Comparison of ENCODE assay signal across 12 mouse cellular contexts in the genomic region with DNA sequence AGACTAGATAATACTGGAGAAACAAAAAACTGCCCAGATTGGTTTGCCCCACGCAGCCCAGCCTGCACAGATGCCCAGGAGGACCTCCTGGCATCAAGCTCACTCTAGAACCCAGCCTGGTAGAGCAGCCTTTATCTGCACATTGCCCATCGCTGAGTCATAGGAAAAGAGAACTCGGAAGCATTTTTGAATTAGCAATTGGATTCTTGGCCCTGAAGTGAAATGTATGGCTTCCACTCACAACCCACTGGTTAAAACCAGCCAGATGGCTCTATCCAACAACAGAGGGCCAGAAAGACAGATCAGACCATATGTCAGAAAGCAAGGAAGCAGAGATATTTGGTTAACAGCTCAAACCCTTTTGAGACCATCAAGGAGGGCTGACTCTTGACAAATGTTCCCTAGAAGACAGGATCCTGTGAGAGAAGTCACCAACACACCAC. TPM values are rescaled to one million over a fixed set of nuclear protein-coding genes. Genes with fewer than 3 reads are reported as not detected.
DNase-seq lines count a peak whose midpoint lies in the region; ATAC-seq and TF ChIP-seq lines count a peak whose summit lies in the region.
"Had no signal": no experiment of that assay in that cellular context is flagged by ENCODE, and none has a peak within 500 bp of the region (broad histone marks: within the 10 kb centered on the region; RNA-seq: fewer than 3 reads in every experiment).

No protein-coding gene starts in this region.

- H3ac ChIP-seq in myocyte (ENCODE audit: control insufficient read depth, insufficient read length), result no peak overlapping the region

- no peak overlapping the region for H3K4me3 ChIP-seq in limb, embryonic 12.5 days (replicated peaks)
- H3K4me3 ChIP-seq in limb, embryonic 10.5 days, result no peak overlapping the region
- no peak overlapping the region for H3K4me3 ChIP-seq in myocyte
- no peak overlapping the region for H3K4me3 ChIP-seq in thymus, adult 2 months (ENCODE audit: control insufficient read depth, insufficient read depth, low read length)
- H3K4me3 ChIP-seq in neural tube, embryonic 15.5 days (replicated peaks), result no peak overlapping the region
- H3K4me3 ChIP-seq: liver, embryonic 13.5 days had no signal

- H3K9ac ChIP-seq in limb, embryonic 12.5 days (replicated peaks), result no peak overlapping the region
- no peak overlapping the region for H3K9ac ChIP-seq in neural tube, embryonic 15.5 days (replicated peaks)
- H3K9ac ChIP-seq: liver, embryonic 13.5 days had no signal

- H3K36me3 ChIP-seq in limb, embryonic 12.5 days, result no peaks in the 10 kb centered on the region
- no peaks in the 10 kb centered on the region for H3K36me3 ChIP-seq in limb, embryonic 10.5 days
- H3K36me3 ChIP-seq in myocyte (ENCODE audit: control insufficient read depth, insufficient read depth), result no peaks in the 10 kb centered on the region
- H3K36me3 ChIP-seq in thymus, adult 2 months (ENCODE audit: control insufficient read depth, insufficient read depth, low read length), result no peaks in the 10 kb centered on the region
- H3K36me3 ChIP-seq in neural tube, embryonic 15.5 days, result no peaks in the 10 kb centered on the region
- H3K36me3 ChIP-seq: liver, embryonic 13.5 days had no signal

- no peak for ATAC-seq in limb, embryonic 12.5 days (ENCODE audit: insufficient number of reproducible peaks, insufficient read depth, low FRiP score, low TSS enrichment, low read depth)
- ATAC-seq in neural tube, embryonic 15.5 days (ENCODE audit: low FRiP score), result no peak

- no peak for TF ChIP-seq POLR2A in myocyte (IDR thresholded peaks at IDR 0.05; ENCODE audit: insufficient read length, low read depth)
- no peak for TF ChIP-seq POLR2A in thymus, adult 2 months (IDR thresholded peaks at IDR 0.05; ENCODE audit: control insufficient read depth, extremely low read depth, insufficient read depth, low read length, poor library complexity)

- WGBS in limb, embryonic 12.5 days, result 86% methylated on average over 3 of the region's 3 CpGs
- WGBS in limb, embryonic 10.5 days, result 94% methylated on average over 3 of the region's 3 CpGs
- WGBS in thymus, adult 2 months, result 90% methylated on average over 3 of the region's 3 CpGs
- whole genome bisulfite sequencing in neural tube, embryonic 15.5 days, result 91% methylated on average over 3 of the region's 3 CpGs

- H3K4me2 ChIP-seq in limb, embryonic 12.5 days, result no peak overlapping the region
- H3K4me2 ChIP-seq in myocyte (ENCODE audit: low read depth), result peak overlapping the region; percentile 1
- H3K4me2 ChIP-seq in neural tube, embryonic 15.5 days, result no peak overlapping the region
- H3K4me2 ChIP-seq: liver, embryonic 13.5 days had no signal

- TF ChIP-seq CTCF in thymus, adult 2 months (IDR thresholded peaks at IDR 0.05; ENCODE audit: borderline replicate concordance, control insufficient read depth, extremely low read depth, insufficient read depth, low read length, poor library complexity), result no peak

- peaks cover 17% of the 10 kb centered on the region for H3K4me1 ChIP-seq in limb, embryonic 12.5 days (replicated peaks)
- H3K4me1 ChIP-seq in limb, embryonic 10.5 days, result peaks cover 25% of the 10 kb centered on the region
- no peaks in the 10 kb centered on the region for H3K4me1 ChIP-seq in thymus, adult 2 months (replicated peaks; ENCODE audit: control insufficient read depth, insufficient read depth, low read length)
- peaks cover 18% of the 10 kb centered on the region for H3K4me1 ChIP-seq in neural tube, embryonic 15.5 days

- H3K79me2 ChIP-seq in myocyte (ENCODE audit: control insufficient read depth, insufficient read depth), result no peaks in the 10 kb centered on the region

- peak overlapping the region; percentile 31; the same call in 1 of the 2 replicates for H3K27ac ChIP-seq in limb, embryonic 12.5 days
- no peak overlapping the region for H3K27ac ChIP-seq in limb, embryonic 10.5 days
- H3K27ac ChIP-seq in thymus, adult 2 months (ENCODE audit: control insufficient read depth, insufficient read depth, low read length), result no peak overlapping the region
- no peak overlapping the region for H3K27ac ChIP-seq in neural tube, embryonic 15.5 days (replicated peaks)
- H3K27ac ChIP-seq: liver, embryonic 13.5 days had no signal

- peaks cover 6% of the 10 kb centered on the region; the same call in 1 of the 2 replicates for H3K27me3 ChIP-seq in limb, embryonic 12.5 days
- H3K27me3 ChIP-seq in limb, embryonic 10.5 days (ENCODE audit: low read depth, poor library complexity, severe bottlenecking), result peaks cover 13% of the 10 kb centered on the region
- H3K27me3 ChIP-seq in myocyte (ENCODE audit: control insufficient read depth, insufficient read depth, insufficient read length), result no peaks in the 10 kb centered on the region
- H3K27me3 ChIP-seq in thymus, adult 2 months (ENCODE audit: control insufficient read depth, insufficient read depth, low read length), result no peaks in the 10 kb centered on the region
- peaks cover 19% of the 10 kb centered on the region; the same call in 1 of the 2 replicates for H3K27me3 ChIP-seq in neural tube, embryonic 15.5 days (replicated peaks)
- H3K27me3 ChIP-seq: liver, embryonic 13.5 days had no signal

- H3K9me3 ChIP-seq in limb, embryonic 12.5 days, result no peaks in the 10 kb centered on the region
- no peaks in the 10 kb centered on the region for H3K9me3 ChIP-seq in limb, embryonic 10.5 days (replicated peaks)
- H3K9me3 ChIP-seq in neural tube, embryonic 15.5 days (replicated peaks), result no peaks in the 10 kb centered on the region
- H3K9me3 ChIP-seq: liver, embryonic 13.5 days had no signal

- peak; percentile 65 to 76 for DNase-seq in frontal cortex, adult 2 months (ENCODE audit: extremely low spot score in 1 of 2, low spot score in 1 of 2)
- DNase-seq in frontal cortex, postnatal 14 days (ENCODE audit: low spot score in 2 of 2), result no peak
- DNase-seq in limb, embryonic 10.5 days (ENCODE audit: low spot score), result no peak
- peak; percentile 65 to 66 for DNase-seq in cerebellum, postnatal 10 days
- DNase-seq in thymus, adult 2 months, result no peak
- DNase-seq: heart, postnatal 14 days; kidney, adult 2 months; liver, embryonic 13.5 days; thymus, postnatal 14 days had no signal

TF ChIP-seq in myocyte, 11 proteins besides CTCF, POLR2A, EP300 and RAD21:
- peak in 1 of 3 experiments; percentile 7 for TF ChIP-seq MYOG (IDR thresholded peaks at IDR 0.05; ENCODE audit: control insufficient read depth in 1 of 3, insufficient read depth in 1 of 3, insufficient read length in 2 of 3, low read depth in 2 of 3)
- TF ChIP-seq MAX (IDR thresholded peaks at IDR 0.05; ENCODE audit: low read depth), result no peak

RNA-seq across cellular contexts. Expression of a gene that starts 25.5 kb away (rescaled TPM):
- polyA plus RNA-seq in frontal cortex, adult 2 months (2012; rRNA removed), result 78.3 and 79.7 TPM in 2 replicates
- 74.6 and 89.2 TPM in 2 replicates for polyA plus RNA-seq in limb, embryonic 12.5 days (2016; fragmentation: Nextera tagmentation; extraction: Ambion mirVana)
- 45.9 and 59.0 TPM in 2 replicates for polyA plus RNA-seq in limb, embryonic 10.5 days (2016; fragmentation: Nextera tagmentation; extraction: Ambion mirVana)
- 65.0 TPM for polyA plus RNA-seq in myocyte (2012; fragmentation: generic; extraction: Trizol)
- polyA plus RNA-seq in thymus, adult 2 months (2012; rRNA removed), result 179 and 182 TPM in 2 replicates
- 15.7 and 25.4 TPM in 2 replicates for polyA plus RNA-seq in neural tube, embryonic 15.5 days (2015; fragmentation: Nextera tagmentation; extraction: Ambion mirVana)

RNA-seq across cellular contexts. Expression of a gene that starts 47.5 kb away (rescaled TPM):
- 0.14 and 0.25 TPM in 2 replicates for polyA plus RNA-seq in frontal cortex, adult 2 months (2012; rRNA removed)
- 0.15 and 1.1 TPM in 2 replicates for polyA plus RNA-seq in limb, embryonic 12.5 days (2016; fragmentation: Nextera tagmentation; extraction: Ambion mirVana)
- polyA plus RNA-seq in limb, embryonic 10.5 days (2016; fragmentation: Nextera tagmentation; extraction: Ambion mirVana), result 0.05 and 0.06 TPM in 2 replicates
- polyA plus RNA-seq in myocyte (2012; fragmentation: generic; extraction: Trizol), result 33.3 TPM
- polyA plus RNA-seq in thymus, adult 2 months (2012; rRNA removed), result 0.97 and 1.3 TPM in 2 replicates
- 19.2 and 22.4 TPM in 2 replicates for polyA plus RNA-seq in neural tube, embryonic 15.5 days (2015; fragmentation: Nextera tagmentation; extraction: Ambion mirVana)

RNA-seq across cellular contexts. Expression of a gene that starts 51.9 kb away (rescaled TPM):
- polyA plus RNA-seq in frontal cortex, adult 2 months (2012; rRNA removed), result 9.5 and 10.7 TPM in 2 replicates
- polyA plus RNA-seq in limb, embryonic 12.5 days (2016; fragmentation: Nextera tagmentation; extraction: Ambion mirVana), result 22.9 TPM in 2 replicates
- 19.3 and 23.6 TPM in 2 replicates for polyA plus RNA-seq in limb, embryonic 10.5 days (2016; fragmentation: Nextera tagmentation; extraction: Ambion mirVana)
- polyA plus RNA-seq in myocyte (2012; fragmentation: generic; extraction: Trizol), result 6.3 TPM
- polyA plus RNA-seq in thymus, adult 2 months (2012; rRNA removed), result 9.6 and 12.1 TPM in 2 replicates
- 15.0 and 18.2 TPM in 2 replicates for polyA plus RNA-seq in neural tube, embryonic 15.5 days (2015; fragmentation: Nextera tagmentation; extraction: Ambion mirVana)

Comparison
In these comparisons a context has a peak if more than half of its experiments do, and no peak if none do; other contexts are left out.
1. DNase-seq: peak in frontal cortex, adult 2 months (2 of 2) and cerebellum, postnatal 10 days (2 of 2); none in frontal cortex, postnatal 14 days (0 of 2), limb, embryonic 10.5 days (single experiment) and thymus, adult 2 months (single experiment).